Mouse (Mus musculus): Measurements from ENCODE around the gene Zfp324. TPM values are rescaled to one million over a fixed set of nuclear protein-coding genes. Genes with fewer than 3 reads are reported as not detected.
A peak's percentile ranks its signal among the peaks of the same experiment; 100 is the strongest.
"Not testable (repeated sequence)": the region's sequence is repeated elsewhere in the genome, so short reads cannot be mapped to it uniquely, and the experiment has no call there.

Gene Zfp324
- 7.9 and 8.9 TPM in 2 replicates for polyA plus RNA-seq (2014; fragmentation: Nextera tagmentation; extraction: Ambion mirVana)

GRCm38 (mm10) chr7:12965678-12966091 lies at the start of gene Zfp324:
Zfp324 (plus strand) TSS chr7:12965838.
- peak within 1 kb of the TSS; percentile 87 for H3K4me2 ChIP-seq (ENCODE audit: low read depth, low read length)
- H3K9ac ChIP-seq (replicated peaks; ENCODE audit: low read length) = peak within 1 kb of the TSS; percentile 90
- WGBS = 0% methylated on average over 23 of the region's 23 CpGs
- H3K27me3 ChIP-seq (ENCODE audit: control insufficient read depth, insufficient read depth, low read length) = no peaks in the 10 kb centered on the region
- H3K9me3 ChIP-seq (replicated peaks; ENCODE audit: control insufficient read depth, low read length) = no peaks in the 10 kb centered on the region
- H3K36me3 ChIP-seq (replicated peaks; ENCODE audit: control insufficient read depth, insufficient read depth, low read depth, low read length) = no peaks in the 10 kb centered on the region
- no peaks in the 10 kb centered on the region; the same call in 1 of the 2 replicates for H3K4me1 ChIP-seq (ENCODE audit: control insufficient read depth, insufficient read depth, low read length)
- DNase-seq (ENCODE audit: low spot score) (peak; percentile 90), ATAC-seq (replicated peaks; ENCODE audit: insufficient number of reproducible peaks, low FRiP score, low TSS enrichment, low read depth) (peak; percentile 86)
- peak within 1 kb of the TSS; percentile 73 for H3K4me3 ChIP-seq (ENCODE audit: low read depth, low read length)
- peak within 1 kb of the TSS; percentile 69 for H3K27ac ChIP-seq (replicated peaks; ENCODE audit: low read depth, low read length)

- ATAC-seq (replicated peaks; ENCODE audit: insufficient number of reproducible peaks, low FRiP score, low TSS enrichment, low read depth); H3K27ac ChIP-seq (replicated peaks; ENCODE audit: low read depth, low read length); DNase-seq (ENCODE audit: low spot score); H3K4me1 ChIP-seq (ENCODE audit: control insufficient read depth, insufficient read depth, low read length); H3K9me3 ChIP-seq (replicated peaks; ENCODE audit: control insufficient read depth, low read length); H3K4me3 ChIP-seq (ENCODE audit: low read depth, low read length); H3K4me2 ChIP-seq (ENCODE audit: low read depth, low read length); H3K9ac ChIP-seq (replicated peaks; ENCODE audit: low read length); H3K27me3 ChIP-seq (ENCODE audit: control insufficient read depth, insufficient read depth, low read length): not testable (repeated sequence)
- WGBS = 83% methylated on average over 7 of the region's 8 CpGs
- peaks cover 15% of the 10 kb centered on the region for H3K36me3 ChIP-seq (replicated peaks; ENCODE audit: control insufficient read depth, insufficient read depth, low read depth, low read length)
Measured at GRCm38 (mm10) chr7:12920495-12920894, 45.1 kb upstream of the Zfp324 start.

- peak overlapping the region; percentile 83 for H3K9ac ChIP-seq (replicated peaks; ENCODE audit: low read length)
- no peaks in the 10 kb centered on the region for H3K27me3 ChIP-seq (ENCODE audit: control insufficient read depth, insufficient read depth, low read length)
- peak overlapping the region; percentile 70 for H3K4me2 ChIP-seq (ENCODE audit: low read depth, low read length)
- H3K9me3 ChIP-seq (replicated peaks; ENCODE audit: control insufficient read depth, low read length) = no peaks in the 10 kb centered on the region
- H3K4me1 ChIP-seq (ENCODE audit: control insufficient read depth, insufficient read depth, low read length) = no peaks in the 10 kb centered on the region
- H3K27ac ChIP-seq (replicated peaks; ENCODE audit: low read depth, low read length) = peak overlapping the region; percentile 87
- WGBS = 0% methylated on average over 3 of the region's 3 CpGs
- peaks cover 22% of the 10 kb centered on the region for H3K36me3 ChIP-seq (replicated peaks; ENCODE audit: control insufficient read depth, insufficient read depth, low read depth, low read length)
- peak overlapping the region; percentile 96 for H3K4me3 ChIP-seq (ENCODE audit: low read depth, low read length)
- peak; percentile 38 for DNase-seq (ENCODE audit: low spot score)
- ATAC-seq (replicated peaks; ENCODE audit: insufficient number of reproducible peaks, low FRiP score, low TSS enrichment, low read depth) = no peak
Measured at GRCm38 (mm10) chr7:12921318-12921704, 44.3 kb upstream of the Zfp324 start.

DNA sequence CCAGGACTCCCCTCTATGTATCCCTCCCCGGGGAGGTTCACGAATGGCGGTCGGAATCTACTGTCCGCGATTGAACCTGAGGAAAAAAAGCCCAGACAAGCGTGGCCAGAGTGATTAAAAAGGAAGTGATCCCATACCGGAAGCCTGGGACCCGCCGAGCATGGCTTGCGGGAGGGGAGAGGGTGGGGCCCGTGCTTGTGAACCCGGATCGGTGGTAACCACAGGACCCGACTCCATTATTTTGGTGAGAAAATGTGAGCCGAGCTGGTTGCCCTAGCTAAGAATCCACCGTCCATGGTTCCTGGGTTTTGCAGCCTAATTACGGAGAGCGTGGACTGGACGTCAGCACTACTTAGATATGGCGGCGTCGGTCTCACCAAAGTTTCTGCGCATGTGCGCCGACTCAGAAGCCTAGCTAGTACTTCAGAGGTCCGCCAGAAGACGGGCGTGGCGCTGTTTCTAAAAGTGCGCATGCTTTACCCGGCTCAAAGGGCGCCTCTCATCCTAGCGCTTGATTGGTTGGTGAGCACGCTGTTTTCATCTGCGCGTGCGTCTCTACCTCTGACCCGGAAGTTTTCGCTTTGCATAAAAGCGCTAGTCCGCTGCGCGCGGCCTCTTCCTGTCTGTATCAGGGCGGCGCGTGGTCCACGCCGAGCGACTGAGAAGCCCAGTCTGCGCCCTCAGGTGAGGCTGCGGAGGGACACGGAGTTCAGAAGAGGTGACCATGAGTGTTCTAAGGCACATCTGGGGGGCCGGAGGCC lies 43.8 kb upstream of the Zfp324 start, which contains the start of gene Rps5:
Gene Rps5 (plus strand): TSS at position 586 of the 761 bp plus-strand sequence.
- ATAC-seq (replicated peaks; ENCODE audit: insufficient number of reproducible peaks, low FRiP score, low TSS enrichment, low read depth) (peak; percentile 97), DNase-seq (ENCODE audit: low spot score) (peak; percentile 100)
- under 1% methylated on average over 55 of the region's 55 CpGs for WGBS
- Histone ChIP-seq H3K27me3 (ENCODE audit: control insufficient read depth, insufficient read depth, low read length) (peaks cover 1% of the 10 kb centered on the region; the same call in 1 of the 2 replicates), H3K9me3 (replicated peaks; ENCODE audit: control insufficient read depth, low read length) (no peaks in the 10 kb centered on the region), H3K4me1 (ENCODE audit: control insufficient read depth, insufficient read depth, low read length) (no peaks in the 10 kb centered on the region), H3K27ac (replicated peaks; ENCODE audit: low read depth, low read length) (peak within 1 kb of the TSS; percentile 87), H3K4me3 (ENCODE audit: low read depth, low read length) (peak within 1 kb of the TSS; percentile 96), H3K4me2 (ENCODE audit: low read depth, low read length) (peak within 1 kb of the TSS; percentile 70), H3K9ac (replicated peaks; ENCODE audit: low read length) (peak within 1 kb of the TSS; percentile 95), H3K36me3 (replicated peaks; ENCODE audit: control insufficient read depth, insufficient read depth, low read depth, low read length) (peaks cover 25% of the 10 kb centered on the region)

GRCm38 (mm10) chr7:12922729-12923128 lies 42.9 kb upstream of the Zfp324 start:
- peak overlapping the region; percentile 95 for H3K9ac ChIP-seq (replicated peaks; ENCODE audit: low read length)
- WGBS = 2% methylated on average over 8 of the region's 8 CpGs
- no peaks in the 10 kb centered on the region for H3K9me3 ChIP-seq (replicated peaks; ENCODE audit: control insufficient read depth, low read length)
- no peak for DNase-seq (ENCODE audit: low spot score)
- H3K36me3 ChIP-seq (replicated peaks; ENCODE audit: control insufficient read depth, insufficient read depth, low read depth, low read length) = peaks cover 25% of the 10 kb centered on the region
- no peak for ATAC-seq (replicated peaks; ENCODE audit: insufficient number of reproducible peaks, low FRiP score, low TSS enrichment, low read depth)
- no peak overlapping the region for H3K27ac ChIP-seq (replicated peaks; ENCODE audit: low read depth, low read length)
- peak overlapping the region; percentile 96 for H3K4me3 ChIP-seq (ENCODE audit: low read depth, low read length)
- peaks cover 5% of the 10 kb centered on the region; the same call in 1 of the 2 replicates for H3K27me3 ChIP-seq (ENCODE audit: control insufficient read depth, insufficient read depth, low read length)
- H3K4me1 ChIP-seq (ENCODE audit: control insufficient read depth, insufficient read depth, low read length) = no peaks in the 10 kb centered on the region
- peak overlapping the region; percentile 69 for H3K4me2 ChIP-seq (ENCODE audit: low read depth, low read length)

DNA sequence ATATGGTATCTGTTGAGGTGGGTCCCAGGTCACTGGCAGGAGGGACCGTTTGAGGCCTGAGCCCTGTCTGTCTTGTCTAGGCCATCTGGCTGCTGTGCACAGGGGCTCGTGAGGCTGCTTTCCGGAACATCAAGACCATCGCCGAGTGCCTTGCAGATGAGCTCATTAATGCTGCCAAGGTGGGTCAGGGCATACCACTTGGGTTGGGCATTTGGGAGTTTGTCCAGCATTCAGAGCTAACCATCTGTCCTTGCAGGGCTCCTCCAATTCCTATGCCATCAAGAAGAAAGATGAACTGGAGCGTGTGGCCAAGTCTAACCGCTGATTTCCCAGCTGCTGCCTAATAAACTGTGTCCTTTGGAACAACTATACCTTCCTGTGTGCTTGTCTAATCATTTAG lies 39.3 kb upstream of the Zfp324 start:
- Histone ChIP-seq H3K4me1 (ENCODE audit: control insufficient read depth, insufficient read depth, low read length) (peaks cover 4% of the 10 kb centered on the region; the same call in 1 of the 2 replicates), H3K4me2 (ENCODE audit: low read depth, low read length) (no peak overlapping the region), H3K36me3 (replicated peaks; ENCODE audit: control insufficient read depth, insufficient read depth, low read depth, low read length) (peaks cover 25% of the 10 kb centered on the region), H3K27me3 (ENCODE audit: control insufficient read depth, insufficient read depth, low read length) (peaks cover 9% of the 10 kb centered on the region), H3K27ac (replicated peaks; ENCODE audit: low read depth, low read length) (no peak overlapping the region), H3K4me3 (ENCODE audit: low read depth, low read length) (no peak overlapping the region), H3K9ac (replicated peaks; ENCODE audit: low read length) (no peak overlapping the region), H3K9me3 (replicated peaks; ENCODE audit: control insufficient read depth, low read length) (no peaks in the 10 kb centered on the region)
- DNase-seq (ENCODE audit: low spot score) (no peak), ATAC-seq (replicated peaks; ENCODE audit: insufficient number of reproducible peaks, low FRiP score, low TSS enrichment, low read depth) (no peak)
- 85% methylated on average over 7 of the region's 7 CpGs for WGBS

- ATAC-seq (replicated peaks; ENCODE audit: insufficient number of reproducible peaks, low FRiP score, low TSS enrichment, low read depth) (0 out of 2 replicates have a peak, but pooled peaks have one; percentile 16), DNase-seq (ENCODE audit: low spot score) (peak; percentile 73)
- WGBS = 14% methylated on average over 8 of the region's 8 CpGs
- H3K4me1 ChIP-seq (ENCODE audit: control insufficient read depth, insufficient read depth, low read length) = peaks cover 4% of the 10 kb centered on the region; the same call in 1 of the 2 replicates
- H3K27ac ChIP-seq (replicated peaks; ENCODE audit: low read depth, low read length) = no peak within 1 kb of the TSS
- peaks cover 25% of the 10 kb centered on the region for H3K36me3 ChIP-seq (replicated peaks; ENCODE audit: control insufficient read depth, insufficient read depth, low read depth, low read length)
- peak within 1 kb of the TSS; percentile 56 for H3K4me2 ChIP-seq (ENCODE audit: low read depth, low read length)
- peak within 1 kb of the TSS; percentile 26 for H3K4me3 ChIP-seq (ENCODE audit: low read depth, low read length)
- H3K9ac ChIP-seq (replicated peaks; ENCODE audit: low read length) = peak within 1 kb of the TSS; percentile 56
- no peaks in the 10 kb centered on the region for H3K9me3 ChIP-seq (replicated peaks; ENCODE audit: control insufficient read depth, low read length)
- peaks cover 9% of the 10 kb centered on the region for H3K27me3 ChIP-seq (ENCODE audit: control insufficient read depth, insufficient read depth, low read length)
Measured at GRCm38 (mm10) chr7:12927191-12927680, 38.4 kb upstream of the Zfp324 start, which contains the start of gene Rnf225. Rnf225 (plus strand) TSS chr7:12927416.

Measured in embryonic facial prominence, embryonic 11.5 days (tissue).